33 mouse cellular contexts compared by ENCODE assay signal in genomic region chr1:90428334-90428733, GRCm38 (mm10).
"Had no signal": no experiment of that assay in that cellular context is flagged by ENCODE, and none has a peak within 500 bp of the region (broad histone marks: within the 10 kb centered on the region; RNA-seq: fewer than 3 reads in every experiment).

No protein-coding gene starts in this region.

- H3K4me2 ChIP-seq: heart, embryonic 11.5 days; heart, embryonic 12.5 days; heart, embryonic 13.5 days; heart, embryonic 15.5 days; hindbrain, embryonic 12.5 days; hindbrain, embryonic 13.5 days; hindbrain, embryonic 14.5 days; hindbrain, embryonic 15.5 days; intestine, embryonic 15.5 days; kidney, embryonic 15.5 days had no signal

- H3K36me3 ChIP-seq: heart, embryonic 12.5 days; heart, embryonic 13.5 days; heart, embryonic 15.5 days; hindbrain, embryonic 12.5 days; hindbrain, embryonic 13.5 days; hindbrain, embryonic 15.5 days; intestine, embryonic 15.5 days; kidney, embryonic 15.5 days had no signal

- H3K27ac ChIP-seq: heart, embryonic 13.5 days; heart, embryonic 15.5 days; hindbrain, embryonic 12.5 days; hindbrain, embryonic 13.5 days; hindbrain, embryonic 14.5 days; hindbrain, embryonic 15.5 days; intestine, embryonic 15.5 days; kidney, embryonic 15.5 days; kidney, postnatal 0 days; layer of hippocampus, adult 2 months; left cerebral cortex, adult 2 months had no signal

- H3K9me3 ChIP-seq: heart, embryonic 12.5 days; heart, embryonic 13.5 days; heart, embryonic 15.5 days; hindbrain, embryonic 12.5 days; hindbrain, embryonic 13.5 days; hindbrain, embryonic 15.5 days; intestine, embryonic 15.5 days; kidney, embryonic 15.5 days had no signal

- H3K27me3 ChIP-seq: heart, embryonic 12.5 days; heart, embryonic 13.5 days; heart, embryonic 15.5 days; hindbrain, embryonic 13.5 days; hindbrain, embryonic 15.5 days; intestine, embryonic 15.5 days; kidney, embryonic 15.5 days had no signal

- H3K4me3 ChIP-seq: heart, embryonic 12.5 days; heart, embryonic 13.5 days; heart, embryonic 15.5 days; hindbrain, embryonic 12.5 days; hindbrain, embryonic 13.5 days; hindbrain, embryonic 15.5 days; intestine, embryonic 15.5 days; kidney, embryonic 15.5 days; layer of hippocampus, adult 2 months; left cerebral cortex, adult 2 months had no signal

- DNase-seq: heart, postnatal 10 days; heart, postnatal 14 days; heart, postnatal 36 days; heart, postnatal 4 days; kidney, adult 11 months; kidney, adult 18-20 months; kidney, adult 2 months; kidney, adult 8-10 months; kidney, adult 9 months; kidney, postnatal 10 days; kidney, postnatal 14 days; kidney, postnatal 25 days; kidney, postnatal 36 days; kidney, postnatal 4 days; layer of hippocampus, adult 9-11 months; layer of hippocampus, postnatal 36 days had no signal

- H3K9ac ChIP-seq: heart, embryonic 12.5 days; heart, embryonic 13.5 days; heart, embryonic 15.5 days; hindbrain, embryonic 12.5 days; hindbrain, embryonic 13.5 days; hindbrain, embryonic 14.5 days; hindbrain, embryonic 15.5 days; intestine, embryonic 15.5 days; kidney, embryonic 15.5 days had no signal

- ATAC-seq: hindbrain, embryonic 16.5 days; inflammation-experienced regulatory T-cells, adult 6 months; intestine, embryonic 15.5 days; intestine, embryonic 16.5 days; intestine, postnatal 0 days had no signal
